Mouse (Mus musculus) embryonic facial prominence, embryonic 11.5 days (tissue): ENCODE data around the gene Numa1. TPM values are rescaled to one million over a fixed set of nuclear protein-coding genes. Genes with fewer than 3 reads are reported as not detected.
"Not testable (repeated sequence)": the region's sequence is repeated elsewhere in the genome, so short reads cannot be mapped to it uniquely, and the experiment has no call there.

Experiments used
- ATAC-seq: fragments of 200-750 bp; cut with Nextera tagmentation; replicated peaks from 2 replicates; pipeline ENCODE4 v1.8.0; 2017; ENCODE audit warnings: low read depth; ENCODE audit not compliant: insufficient number of reproducible peaks, low FRiP score, low TSS enrichment
- DNase-seq: peaks from one replicate; pipeline ENCODE4 v3.0.0-alpha.2; 2015; ENCODE audit warnings: low spot score
- H3K27ac ChIP-seq: fragments of 300-500 bp; sonication (generic); replicated peaks from 2 replicates; pipeline ENCODE4 v1.5.1; 2014; ENCODE audit warnings: mild to moderate bottlenecking, low read depth, low read length, control low read depth
- H3K27me3 ChIP-seq: fragments of 300-500 bp; sonication (generic); 2 replicates; pipeline ENCODE4 v1.6.1; 2014; ENCODE audit warnings: mild to moderate bottlenecking, low read length, moderate library complexity, mixed read lengths; ENCODE audit not compliant: control insufficient read depth, insufficient read depth
- H3K36me3 ChIP-seq: fragments of 300-500 bp; sonication (generic); replicated peaks from 2 replicates; pipeline ENCODE4 v1.6.1; 2014; ENCODE audit warnings: low read depth, mild to moderate bottlenecking, low read length, moderate library complexity, mixed read lengths; ENCODE audit not compliant: control insufficient read depth, insufficient read depth
- H3K4me1 ChIP-seq: fragments of 300-500 bp; sonication (generic); 2 replicates; pipeline ENCODE4 v1.6.1; 2014; ENCODE audit warnings: low read length, mixed read lengths; ENCODE audit not compliant: control insufficient read depth, insufficient read depth
- H3K4me2 ChIP-seq: fragments of 300-500 bp; sonication (generic); 2 replicates; pipeline ENCODE4 v1.6.1; 2014; ENCODE audit warnings: low read depth, mild to moderate bottlenecking, control low read depth, low read length, moderate library complexity
- H3K4me3 ChIP-seq: fragments of 300-500 bp; sonication (generic); 2 replicates; pipeline ENCODE4 v1.5.1; 2014; ENCODE audit warnings: low read depth, low read length, control low read depth
- H3K9ac ChIP-seq: fragments of 300-500 bp; sonication (generic); replicated peaks from 2 replicates; pipeline ENCODE4 v1.6.1; 2014; ENCODE audit warnings: mild to moderate bottlenecking, control low read depth, low read length
- H3K9me3 ChIP-seq: fragments of 300-500 bp; sonication (generic); replicated peaks from 2 replicates; pipeline ENCODE4 v1.6.1; 2016; ENCODE audit warnings: mild to moderate bottlenecking, low read length, inconsistent platforms, mixed read lengths; ENCODE audit not compliant: control insufficient read depth
- WGBS: fragments of 180-500 bp; shearing (Covaris S2); extraction: QIAGEN DNeasy Blood & Tissue Kit; methylation state at CpG from one replicate; pipeline ENCODE4 v1.1.7; 2014; 5-methylcytosine and 5-hydroxymethylcytosine counted together
- polyA plus RNA-seq: library from polyadenylated mRNA; unstranded; fragments of >200 nt; fragmentation: Nextera tagmentation; extraction: Ambion mirVana; gene quantifications from 2 replicates; pipeline ENCODE4 v1.2.1, GENCODE M21; 2014

Gene Numa1
- polyA plus RNA-seq, 1 experiment from 2014 or later, result 110 TPM

DNA sequence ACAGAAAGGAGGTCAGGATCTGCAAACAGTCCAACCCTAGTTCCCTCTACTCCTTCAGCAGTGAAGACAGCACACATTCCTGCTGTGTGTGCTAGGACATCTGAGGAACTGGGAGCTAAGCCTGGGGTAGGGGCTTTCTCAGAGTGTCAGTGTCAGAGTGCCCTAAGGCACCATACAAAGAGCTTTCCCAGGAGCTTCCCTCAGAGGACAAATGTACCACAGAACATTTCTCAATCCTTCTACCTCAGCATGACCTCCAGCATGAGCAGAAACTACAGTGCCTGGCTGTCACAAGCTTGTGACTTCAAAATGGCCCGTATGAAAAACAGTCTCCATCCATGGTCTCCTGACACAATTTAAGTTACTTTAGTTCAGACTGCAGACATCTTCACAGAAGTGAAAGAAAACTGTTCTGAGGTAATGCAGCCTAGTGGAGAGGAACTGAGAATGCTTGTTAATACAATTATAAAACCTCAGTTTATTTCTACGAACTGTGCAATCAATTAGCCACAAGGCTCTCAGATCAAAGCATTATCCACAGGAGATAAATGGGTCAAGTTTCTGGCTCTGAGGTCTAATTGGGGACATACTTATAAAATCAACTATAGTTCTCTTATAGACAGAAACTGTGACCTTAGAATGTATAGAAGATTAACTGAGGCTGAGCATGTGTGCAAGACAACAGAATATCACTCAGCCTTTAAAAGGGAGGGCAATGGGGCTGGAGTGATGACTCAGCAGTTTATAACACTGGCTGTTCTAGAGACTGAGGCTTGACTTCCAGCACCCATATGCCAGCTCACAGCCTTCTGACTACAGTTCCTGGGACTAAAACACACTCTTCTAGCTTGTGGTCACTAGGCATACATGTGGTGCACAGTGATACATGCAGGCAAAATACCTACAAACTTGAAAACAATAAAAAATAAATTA, 91.5 kb downstream of the Numa1 start:
- H3K4me1 ChIP-seq, result no peaks in the 10 kb centered on the region
- no peak overlapping the region for H3K4me3 ChIP-seq
- H3K9ac ChIP-seq, result no peak overlapping the region
- WGBS, result 86% methylated on average over 2 of the region's 2 CpGs
- H3K27ac ChIP-seq, result no peak overlapping the region
- H3K9me3 ChIP-seq, result no peaks in the 10 kb centered on the region
- no peak for ATAC-seq
- no peak overlapping the region for H3K4me2 ChIP-seq
- peaks cover 8% of the 10 kb centered on the region for H3K36me3 ChIP-seq
- no peak for DNase-seq
- no peaks in the 10 kb centered on the region for H3K27me3 ChIP-seq

DNA sequence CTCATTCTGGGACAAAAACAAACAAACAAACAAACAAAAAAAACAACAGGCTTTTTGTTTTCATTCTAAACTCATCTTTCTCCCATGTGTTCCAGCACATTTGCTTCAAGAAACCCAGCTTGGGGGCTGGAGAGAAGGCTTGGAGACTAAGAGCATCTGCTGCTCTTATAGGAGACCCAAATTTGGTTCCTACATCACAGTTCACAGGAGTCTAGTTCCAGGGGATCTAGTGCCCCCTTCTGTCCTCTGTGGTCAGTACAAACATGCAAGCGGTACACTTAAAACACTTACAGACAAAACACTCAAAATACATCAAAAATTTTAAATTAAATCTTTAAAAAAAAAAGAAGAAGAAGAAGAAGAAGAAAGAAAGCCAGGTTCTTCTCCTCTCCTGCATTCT, 101.0 kb downstream of the Numa1 start:
- Histone ChIP-seq H3K27ac (no peak overlapping the region), H3K4me1 (no peaks in the 10 kb centered on the region), H3K4me2 (no peak overlapping the region), H3K4me3 (no peak overlapping the region), H3K9me3 (no peaks in the 10 kb centered on the region), H3K27me3 (no peaks in the 10 kb centered on the region), H3K36me3 (peaks cover 15% of the 10 kb centered on the region), H3K9ac (no peak overlapping the region)
- WGBS, result 93% methylated on average over 1 of the region's 1 CpGs
- no peak for ATAC-seq
- no peak for DNase-seq

DNA sequence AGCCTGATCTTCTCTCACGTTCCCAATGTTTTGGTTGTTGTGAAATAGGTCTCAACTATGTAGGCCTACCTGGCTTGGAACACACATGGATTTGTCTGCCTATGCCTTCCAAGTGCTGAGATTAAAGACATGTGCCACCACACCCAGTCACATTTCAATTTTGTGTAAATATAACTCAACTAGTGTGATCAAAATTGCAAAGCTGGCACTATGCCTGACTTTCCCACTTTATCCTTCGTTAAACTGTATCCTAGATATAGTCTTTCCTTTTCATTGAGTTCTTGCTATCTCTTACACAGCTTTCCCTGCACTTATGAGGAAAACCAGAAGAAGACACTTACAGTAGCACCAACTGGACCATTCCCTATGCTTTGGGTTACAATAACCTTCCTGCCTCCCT, 101.6 kb downstream of the Numa1 start:
- no peaks in the 10 kb centered on the region for H3K27me3 ChIP-seq
- no peak overlapping the region for H3K4me2 ChIP-seq

DNA sequence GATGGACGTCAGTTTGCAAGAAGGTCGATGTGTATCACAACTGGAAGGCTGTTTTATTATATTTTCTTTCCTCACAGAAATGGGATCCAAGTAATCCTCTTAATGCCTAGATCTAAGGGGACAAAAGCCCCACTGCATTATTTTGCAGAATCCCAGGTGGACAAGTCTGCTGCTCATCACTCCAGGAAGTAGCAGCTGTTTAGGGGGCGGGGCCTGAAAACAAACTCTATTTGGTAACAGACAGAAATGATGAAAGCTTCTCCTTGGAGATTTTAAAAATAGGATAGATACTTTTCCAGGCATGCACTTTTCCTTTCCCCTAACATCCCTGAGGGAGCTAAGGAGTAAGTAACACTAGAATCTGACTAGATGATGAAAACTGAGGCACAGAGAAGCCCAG, 103.4 kb downstream of the Numa1 start:
- no peak overlapping the region for H3K4me2 ChIP-seq
- H3K27ac ChIP-seq, result no peak overlapping the region
- H3K4me3 ChIP-seq, result no peak overlapping the region
- peaks cover 16% of the 10 kb centered on the region for H3K36me3 ChIP-seq
- no peaks in the 10 kb centered on the region for H3K27me3 ChIP-seq
- ATAC-seq (no peak), DNase-seq (no peak)
- H3K9me3 ChIP-seq, result no peaks in the 10 kb centered on the region
- 93% methylated on average over 3 of the region's 3 CpGs for WGBS
- H3K4me1 ChIP-seq, result no peaks in the 10 kb centered on the region
- no peak overlapping the region for H3K9ac ChIP-seq

More for the DNA sequence above, 101.6 kb downstream of the Numa1 start:
- no peaks in the 10 kb centered on the region for H3K9me3 ChIP-seq
- no peaks in the 10 kb centered on the region for H3K4me1 ChIP-seq
- no peak for DNase-seq
- no peak overlapping the region for H3K27ac ChIP-seq
- WGBS, result 93% methylated on average over 2 of the region's 2 CpGs
- no peak for ATAC-seq
- H3K4me3 ChIP-seq, result no peak overlapping the region
- H3K9ac ChIP-seq, result no peak overlapping the region
- H3K36me3 ChIP-seq, result peaks cover 15% of the 10 kb centered on the region

DNA sequence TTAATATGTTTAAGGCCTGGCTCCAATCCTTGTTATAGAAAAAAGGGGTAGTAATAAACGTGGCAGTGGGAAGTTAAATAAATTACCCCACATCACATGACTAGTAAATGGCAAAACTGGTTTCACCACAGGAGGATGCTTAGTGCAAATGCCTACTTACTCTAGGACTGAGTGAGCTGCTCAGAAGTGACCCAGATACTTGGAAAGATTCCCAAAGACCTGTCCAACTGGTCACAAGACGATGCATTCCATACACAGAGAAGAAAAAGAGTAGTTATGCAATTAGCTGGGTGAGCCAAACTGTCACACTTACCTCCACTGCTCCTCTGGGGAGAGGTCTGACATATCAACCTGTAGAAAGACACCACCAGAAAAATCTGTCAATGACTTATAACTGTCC, 108.4 kb downstream of the Numa1 start:
- Histone ChIP-seq H3K27me3 (no peaks in the 10 kb centered on the region), H3K9ac (no peak overlapping the region), H3K4me2 (no peak overlapping the region), H3K4me1 (no peaks in the 10 kb centered on the region), H3K4me3 (no peak overlapping the region), H3K9me3 (no peaks in the 10 kb centered on the region), H3K27ac (no peak overlapping the region), H3K36me3 (peaks cover 9% of the 10 kb centered on the region)
- ATAC-seq (no peak), DNase-seq (no peak)
- 89% methylated on average over 2 of the region's 2 CpGs for WGBS

DNA sequence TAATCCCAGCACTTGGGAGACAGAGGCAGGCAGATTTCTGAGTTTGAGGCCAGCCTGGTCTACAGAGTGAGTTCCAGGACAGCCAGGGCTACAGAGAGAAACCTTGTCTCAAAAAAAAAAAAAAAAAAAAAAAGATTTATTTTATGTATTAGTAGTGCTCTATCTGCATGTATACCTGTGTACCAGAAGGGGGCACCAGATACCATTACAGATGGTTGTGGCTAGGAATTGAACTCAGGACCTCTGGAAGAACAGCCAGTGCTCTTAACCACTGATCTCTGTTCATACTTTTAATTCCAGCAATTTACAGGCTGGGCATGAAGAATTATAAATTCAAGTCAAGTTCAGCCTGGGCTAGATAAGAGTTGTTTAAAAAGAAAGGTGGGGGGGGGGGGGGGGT, 114.6 kb downstream of the Numa1 start:
- not testable (repeated sequence) for ATAC-seq, H3K27ac ChIP-seq, H3K4me2 ChIP-seq, H3K36me3 ChIP-seq, H3K27me3 ChIP-seq, H3K9ac ChIP-seq, H3K9me3 ChIP-seq, DNase-seq, H3K4me1 ChIP-seq, H3K4me3 ChIP-seq

DNA sequence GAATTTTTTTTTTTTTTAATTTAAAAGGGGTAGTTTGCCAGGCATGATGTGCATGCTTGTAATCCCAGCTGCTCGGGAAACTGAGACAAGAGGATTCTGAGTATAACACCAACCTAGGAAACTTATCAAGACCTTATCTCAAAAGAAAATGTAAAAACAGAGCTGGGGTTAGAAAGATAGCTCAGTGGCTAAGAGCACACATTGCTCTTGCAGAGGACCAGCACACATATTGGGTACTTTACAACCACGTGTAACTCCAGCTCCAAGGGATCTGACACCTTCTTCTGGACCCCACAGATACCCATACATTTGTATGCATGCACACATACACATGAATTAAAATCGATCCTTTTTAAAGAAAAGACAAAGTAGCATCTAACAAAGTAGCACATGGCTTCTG, 127.4 kb downstream of the Numa1 start:
- peaks cover 3% of the 10 kb centered on the region for H3K36me3 ChIP-seq

DNA sequence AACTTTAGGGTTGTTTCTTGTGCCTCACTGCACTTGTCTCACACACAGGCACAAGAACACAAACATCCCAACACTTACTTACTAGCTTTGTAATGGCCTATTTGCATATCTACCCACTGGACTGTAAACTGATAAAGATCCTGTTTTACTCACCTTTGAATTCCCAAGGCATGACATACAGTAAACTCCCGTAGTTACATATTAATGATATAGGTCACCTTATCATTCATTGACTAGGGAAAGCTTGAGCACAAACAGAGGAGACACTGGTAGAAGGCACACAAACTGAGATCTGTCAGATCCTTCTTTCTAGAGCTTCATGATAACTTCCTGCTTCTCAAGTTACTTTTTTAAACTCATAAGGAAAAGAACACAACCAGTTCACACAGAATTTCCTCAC, 128.3 kb downstream of the Numa1 start:
- Histone ChIP-seq H3K4me2 (no peak overlapping the region), H3K27ac (no peak overlapping the region), H3K36me3 (peaks cover 3% of the 10 kb centered on the region), H3K4me1 (peaks cover 4% of the 10 kb centered on the region; the same call in 1 of the 2 replicates), H3K9ac (no peak overlapping the region), H3K27me3 (no peaks in the 10 kb centered on the region), H3K9me3 (no peaks in the 10 kb centered on the region), H3K4me3 (no peak overlapping the region)
- DNase-seq (no peak), ATAC-seq (no peak)
- WGBS, result 83% methylated on average over 1 of the region's 1 CpGs

More for the DNA sequence above, 127.4 kb downstream of the Numa1 start:
- Histone ChIP-seq H3K4me3 (no peak overlapping the region), H3K4me2 (no peak overlapping the region), H3K9ac (no peak overlapping the region), H3K4me1 (peaks cover 4% of the 10 kb centered on the region; the same call in 1 of the 2 replicates), H3K27me3 (no peaks in the 10 kb centered on the region), H3K27ac (no peak overlapping the region), H3K9me3 (no peaks in the 10 kb centered on the region)
- ATAC-seq, result no peak
- DNase-seq, result no peak
- 85% methylated on average over 3 of the region's 3 CpGs for WGBS
